Mouse (Mus musculus): Measurements from ENCODE around the gene Gnl2. TPM values are rescaled to one million over a fixed set of nuclear protein-coding genes. Genes with fewer than 3 reads are reported as not detected.

Gnl2 gene
- polyA plus RNA-seq (2017; shearing (Covaris generic)) = 10 to 100 TPM; 72.3 to 96.7 TPM

DNA sequence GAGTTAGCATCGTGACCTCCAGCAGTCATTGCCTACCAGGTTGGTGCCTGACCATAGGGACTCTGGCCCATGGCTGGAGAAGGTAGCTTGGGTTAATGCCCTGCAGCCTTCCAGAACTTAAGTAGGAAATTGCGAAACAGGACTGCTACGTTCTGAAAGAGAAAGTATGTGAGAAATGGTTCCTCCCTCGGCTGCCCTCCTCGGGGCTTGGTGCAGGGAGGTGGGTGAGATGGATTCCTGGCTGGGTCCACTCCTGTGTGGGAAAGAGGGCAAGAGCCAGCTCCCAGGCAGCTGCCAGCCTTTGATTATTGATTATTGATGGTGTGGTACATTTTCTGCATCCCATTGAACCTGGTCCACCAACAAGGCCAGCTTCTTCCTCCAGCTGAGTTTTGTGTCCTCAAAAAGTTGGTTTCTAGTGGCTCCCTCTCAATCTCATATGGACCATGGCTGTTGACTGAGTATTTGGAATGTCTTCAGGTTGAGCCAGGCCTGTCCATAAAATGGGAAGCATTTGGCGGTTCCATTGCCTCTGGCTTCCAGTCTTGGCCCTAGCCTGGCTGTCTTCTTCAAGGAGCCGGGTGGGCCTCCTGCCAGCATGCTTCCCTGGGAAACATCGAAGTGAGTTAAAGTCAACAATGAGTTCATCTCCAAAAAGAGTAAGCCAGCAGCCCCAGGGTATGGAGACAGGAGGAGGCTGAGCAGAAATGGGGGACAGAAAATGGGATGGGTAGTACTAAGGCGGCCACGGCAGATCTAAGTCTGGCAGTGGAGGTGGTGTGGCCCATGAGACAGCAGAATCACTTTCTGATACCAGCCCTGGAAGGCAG, at the start of gene Gnl2:
Gene Gnl2, plus strand, starts transcription at position 780 of the 830 bp plus-strand sequence.
- no peak for ATAC-seq

DNA sequence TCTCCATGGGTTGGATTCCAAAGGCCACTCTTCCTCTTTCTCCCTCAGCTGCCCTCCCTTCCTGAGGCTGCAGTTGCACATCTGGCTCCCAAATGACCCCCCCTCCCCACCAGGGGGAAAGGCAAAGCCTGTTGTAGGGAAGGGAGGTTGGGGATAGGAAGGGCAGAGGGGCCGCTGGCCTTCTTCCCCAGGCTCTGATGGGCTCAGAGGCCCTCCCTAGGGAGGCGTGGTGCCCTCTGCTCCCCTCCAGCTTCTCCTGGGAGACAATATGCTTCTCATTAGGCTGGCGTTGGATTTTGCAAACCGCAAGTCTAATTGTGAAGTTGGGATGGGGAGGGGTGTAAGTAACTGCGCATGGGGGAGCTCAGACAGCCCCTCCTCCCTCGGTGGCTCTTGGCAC, 47.7 kb upstream of the Gnl2 start:
- ATAC-seq = no peak

DNA sequence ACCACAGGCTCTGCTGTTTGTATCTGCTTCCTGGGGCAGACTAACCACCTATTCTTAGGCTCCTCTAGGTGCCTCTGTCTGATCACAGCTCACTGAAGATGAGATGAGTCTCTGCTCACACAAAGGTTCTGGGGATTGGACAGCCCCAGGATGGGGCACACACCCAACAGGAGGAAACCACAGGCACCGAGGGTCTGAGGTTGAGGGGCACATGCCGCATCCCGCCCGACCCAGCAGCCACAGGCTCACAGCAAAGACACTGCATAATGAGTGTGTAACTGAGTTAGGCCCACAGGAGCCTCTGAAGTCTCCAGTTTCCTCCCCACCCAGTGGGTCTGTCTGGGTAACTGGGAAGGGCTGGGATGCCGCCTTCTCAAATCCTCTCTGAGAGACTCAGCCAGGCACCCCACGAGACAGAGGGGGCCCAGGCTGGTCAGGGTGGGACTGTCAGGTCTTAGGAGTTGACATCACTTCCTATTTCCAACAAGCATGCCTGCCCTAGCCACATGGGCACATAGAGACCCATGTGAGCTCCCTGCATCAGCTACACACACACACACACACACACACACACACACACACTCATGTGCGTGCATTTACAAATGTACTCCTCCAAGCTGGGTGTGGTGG, 47.1 kb upstream of the Gnl2 start:
- ATAC-seq = no peak

DNA sequence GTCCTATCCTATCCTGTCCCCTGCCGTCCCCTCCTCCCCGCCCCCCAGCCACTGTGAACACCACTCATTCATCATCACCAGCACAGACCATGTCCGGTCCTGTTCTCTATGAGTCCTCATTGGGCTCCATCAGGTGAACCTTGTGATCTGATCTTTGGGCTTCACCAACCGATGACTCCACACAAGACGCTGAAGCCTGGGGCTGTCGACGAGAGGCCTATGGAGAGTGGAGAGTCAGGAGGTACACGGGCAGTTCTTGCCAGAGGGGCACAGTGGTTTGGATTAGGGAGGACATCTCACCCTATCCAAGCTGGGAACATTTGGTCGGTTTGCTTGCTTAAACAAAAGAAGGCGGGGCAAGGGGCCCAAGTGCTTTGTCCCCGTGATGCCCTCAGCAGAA, 46.2 kb upstream of the Gnl2 start:
- ATAC-seq = no peak

DNA sequence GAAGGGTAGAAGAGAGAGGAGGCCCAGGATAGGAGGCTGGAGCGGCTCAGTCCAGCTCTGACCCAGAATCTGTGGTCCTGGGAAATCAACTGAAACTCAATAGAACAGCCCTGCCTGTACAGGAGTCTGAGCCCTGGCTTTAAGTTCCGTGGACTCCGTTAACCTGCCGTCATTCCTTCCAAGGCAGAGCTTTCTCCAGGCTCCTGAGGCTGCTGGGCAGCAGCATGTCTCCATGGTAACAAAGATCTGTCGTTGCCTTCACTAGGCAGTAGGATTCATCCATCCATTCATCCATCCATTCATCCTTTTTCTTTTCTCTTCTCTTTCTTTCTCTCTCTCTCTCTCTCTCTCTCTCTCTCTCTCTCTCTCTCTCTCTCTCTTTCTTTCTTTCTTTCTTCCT, 45.7 kb upstream of the Gnl2 start:
- ATAC-seq = no peak

DNA sequence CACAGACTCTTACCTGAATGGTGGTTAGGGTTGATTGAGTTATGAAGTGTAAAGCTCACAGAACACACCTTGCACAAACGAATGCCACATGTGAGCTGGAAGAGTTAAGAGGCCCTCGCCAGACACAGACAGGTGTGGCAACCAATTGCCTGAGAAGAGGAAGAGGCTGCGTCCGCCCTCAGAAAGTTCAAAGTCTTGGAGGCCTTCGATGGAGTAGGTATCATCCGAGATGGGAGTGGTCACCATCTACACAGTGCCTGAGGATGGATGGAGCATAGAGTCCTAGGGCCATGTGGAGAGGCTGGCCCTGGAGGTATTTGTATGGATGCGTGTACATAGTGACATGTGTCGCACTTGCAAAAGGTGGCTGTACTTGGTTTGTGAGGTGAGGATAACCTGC, 45.3 kb upstream of the Gnl2 start:
- ATAC-seq = no peak

DNA sequence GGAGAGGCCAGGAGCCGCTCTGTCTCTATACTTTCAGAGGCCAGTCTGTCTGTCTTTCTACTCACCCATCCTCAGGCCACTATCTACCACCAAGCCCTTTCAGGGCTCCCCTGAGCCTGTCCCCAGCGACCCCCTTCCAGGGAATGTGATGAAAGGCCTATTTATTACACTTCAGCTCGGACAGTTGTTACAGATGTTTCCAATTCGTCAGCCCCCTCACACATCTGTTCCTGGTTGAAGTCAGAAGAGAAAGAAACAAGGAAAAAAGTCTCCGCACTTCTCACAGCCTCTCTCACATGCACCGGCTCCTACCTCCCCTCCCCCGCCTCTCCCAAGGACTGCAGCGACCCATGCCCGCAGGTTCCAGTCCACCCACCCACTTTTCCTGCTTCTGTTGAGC, 44.1 kb upstream of the Gnl2 start:
- ATAC-seq = no peak

DNA sequence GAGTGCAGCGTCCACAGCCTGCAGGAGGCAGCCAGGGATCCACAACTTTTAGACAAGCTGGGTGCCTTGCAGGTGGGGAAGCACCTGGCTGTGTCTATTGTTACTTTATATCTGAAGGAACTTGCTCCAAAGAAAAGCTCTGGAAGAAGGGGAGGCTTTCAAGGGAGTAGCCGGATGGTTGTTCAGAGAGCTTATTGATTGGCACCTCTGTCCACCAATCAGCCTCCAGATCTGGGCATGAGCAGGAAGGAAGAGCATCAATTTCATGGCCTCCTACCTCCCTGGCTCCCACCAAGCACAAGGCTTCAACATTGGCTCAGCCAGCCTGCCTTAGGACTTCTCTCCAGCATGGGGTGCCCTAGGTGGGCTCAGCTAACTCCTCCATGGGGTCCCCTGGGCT, 43.1 kb upstream of the Gnl2 start:
- ATAC-seq = no peak

DNA sequence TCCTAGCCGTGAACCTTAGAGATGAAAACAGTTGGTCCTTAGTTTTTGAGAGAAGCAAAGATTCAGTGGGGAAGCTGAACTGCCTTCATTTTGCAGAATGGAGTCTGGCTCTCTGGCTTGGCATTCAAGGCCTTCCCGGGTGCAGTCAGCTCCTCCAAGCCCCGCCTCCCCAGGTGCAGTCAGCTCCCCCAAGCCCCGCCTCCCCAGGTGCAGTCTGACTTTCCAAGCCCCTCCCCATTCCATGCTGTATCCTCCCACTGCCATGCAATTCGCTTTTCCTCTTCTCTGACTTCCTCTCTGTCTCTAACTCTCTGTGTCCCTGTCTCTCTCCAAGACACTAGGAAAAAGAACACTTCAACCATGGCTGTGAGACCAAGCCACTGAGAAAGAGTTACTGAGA, 38.2 kb upstream of the Gnl2 start:
- no peak for ATAC-seq

DNA sequence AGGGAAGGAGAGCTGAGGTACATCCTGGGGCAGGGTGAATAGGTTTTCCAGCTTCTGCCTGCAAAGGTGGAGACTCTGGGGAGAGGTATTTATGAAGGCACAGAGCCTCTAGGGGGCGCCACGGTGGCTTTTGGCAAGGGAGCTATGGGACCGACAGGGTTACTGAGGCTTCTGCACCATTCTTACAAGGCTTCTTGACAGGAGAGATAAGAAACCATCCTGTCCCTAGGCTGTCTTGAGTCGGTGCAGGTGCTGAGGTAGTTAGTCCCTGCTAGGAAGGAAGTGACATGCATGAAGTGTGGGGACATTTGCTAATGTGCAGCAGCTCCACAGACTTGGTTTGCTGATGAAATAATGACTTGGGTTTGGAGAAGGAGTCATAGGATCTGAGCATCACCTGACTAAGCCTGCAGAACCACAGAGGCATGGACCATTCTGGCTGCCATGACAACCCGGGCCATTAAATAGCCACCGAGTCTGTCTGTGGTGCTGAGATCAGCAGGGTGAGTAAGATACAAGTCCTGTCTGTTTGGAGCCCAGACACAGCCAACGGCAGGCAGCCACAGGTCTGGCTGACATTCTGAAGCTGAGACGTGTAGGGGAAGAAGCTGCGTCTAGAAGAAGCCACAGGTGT, 32.4 kb upstream of the Gnl2 start:
- ATAC-seq = no peak

DNA sequence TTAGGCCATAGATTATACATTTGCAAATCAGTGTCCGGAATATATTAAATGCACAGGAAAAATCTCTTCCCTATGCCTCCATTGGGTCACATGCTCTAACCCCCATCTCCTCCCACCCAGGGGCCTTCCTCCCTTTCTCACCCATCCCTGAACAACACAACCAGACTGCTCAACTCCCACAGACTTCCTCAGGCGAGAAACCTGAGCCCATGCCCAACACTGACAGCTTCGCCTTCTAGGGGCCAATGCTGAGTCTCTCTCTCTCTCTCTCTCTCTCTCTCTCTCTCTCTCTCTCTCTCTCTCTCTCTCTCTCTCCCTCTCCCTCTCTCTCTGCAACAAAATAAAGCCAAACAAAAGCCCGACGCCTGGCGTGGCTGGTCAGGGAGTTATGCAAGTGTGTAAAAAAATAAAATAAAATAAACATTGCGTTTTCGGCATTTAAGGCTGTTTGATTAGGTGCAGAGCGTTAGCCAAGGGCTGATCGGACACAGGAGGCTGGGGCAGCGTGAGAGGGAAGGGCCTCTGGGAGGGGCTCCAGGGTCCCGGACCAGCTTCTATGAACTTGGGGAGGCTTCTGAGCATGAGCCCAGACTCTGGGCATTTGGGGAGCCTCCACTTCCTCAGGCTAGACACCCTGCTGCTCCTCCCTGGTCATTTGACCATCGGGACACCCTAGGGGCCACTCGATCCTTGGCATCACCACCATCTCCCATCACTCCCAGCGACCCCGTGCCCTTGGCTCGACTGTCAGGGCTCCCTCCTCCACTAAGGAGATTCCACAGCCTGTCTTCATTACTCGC, 31.3 kb upstream of the Gnl2 start:
- ATAC-seq = no peak

DNA sequence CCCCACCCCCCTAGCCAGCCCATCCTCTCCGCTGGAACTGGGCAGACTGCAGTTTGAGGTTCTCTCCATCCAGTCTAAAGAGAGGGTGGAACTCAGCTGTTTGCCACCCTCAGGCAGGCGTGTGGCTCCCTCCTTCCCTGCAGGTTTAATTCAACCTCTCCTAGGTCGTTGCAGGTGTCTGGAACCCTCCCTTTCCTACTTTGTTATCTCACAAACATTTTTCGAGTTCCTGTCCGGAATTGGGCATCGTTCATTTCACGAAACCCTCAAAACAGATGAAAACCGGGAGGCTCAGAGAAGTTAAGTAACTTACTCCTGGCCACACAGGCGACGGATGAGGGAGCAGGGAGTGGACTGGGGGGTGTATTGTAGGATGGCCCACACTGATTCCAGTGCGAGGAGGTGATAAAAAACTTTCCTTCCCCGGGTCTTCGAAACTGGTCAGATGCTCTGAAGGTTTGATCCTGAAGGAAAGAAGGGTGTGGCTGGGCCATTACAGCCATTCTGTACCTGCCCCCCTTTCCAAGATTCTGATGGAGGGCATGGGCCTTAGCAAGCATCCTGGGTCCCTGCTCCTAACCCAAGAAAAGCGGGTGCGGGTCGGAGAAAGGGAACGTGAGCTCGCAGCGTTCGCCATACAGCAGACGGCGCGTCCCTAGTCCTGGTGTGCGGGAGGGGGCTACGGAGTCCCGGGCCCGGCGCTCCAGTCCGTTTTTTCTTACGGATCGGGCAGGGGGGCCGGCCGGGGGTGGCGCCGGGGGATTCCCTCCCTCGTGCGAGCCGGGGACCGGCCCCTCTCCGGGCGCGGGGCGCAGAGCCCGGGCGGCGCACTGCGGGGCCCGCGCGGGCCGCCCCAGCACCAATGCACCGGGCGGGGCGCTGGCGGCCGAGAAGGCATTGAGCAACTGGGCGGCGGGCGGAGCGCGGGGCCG, 30.4 kb upstream of the Gnl2 start, which contains the start of gene Rspo1:
Gene Rspo1, plus strand, starts transcription at position 760 of the 932 bp plus-strand sequence.
- no peak for ATAC-seq

DNA sequence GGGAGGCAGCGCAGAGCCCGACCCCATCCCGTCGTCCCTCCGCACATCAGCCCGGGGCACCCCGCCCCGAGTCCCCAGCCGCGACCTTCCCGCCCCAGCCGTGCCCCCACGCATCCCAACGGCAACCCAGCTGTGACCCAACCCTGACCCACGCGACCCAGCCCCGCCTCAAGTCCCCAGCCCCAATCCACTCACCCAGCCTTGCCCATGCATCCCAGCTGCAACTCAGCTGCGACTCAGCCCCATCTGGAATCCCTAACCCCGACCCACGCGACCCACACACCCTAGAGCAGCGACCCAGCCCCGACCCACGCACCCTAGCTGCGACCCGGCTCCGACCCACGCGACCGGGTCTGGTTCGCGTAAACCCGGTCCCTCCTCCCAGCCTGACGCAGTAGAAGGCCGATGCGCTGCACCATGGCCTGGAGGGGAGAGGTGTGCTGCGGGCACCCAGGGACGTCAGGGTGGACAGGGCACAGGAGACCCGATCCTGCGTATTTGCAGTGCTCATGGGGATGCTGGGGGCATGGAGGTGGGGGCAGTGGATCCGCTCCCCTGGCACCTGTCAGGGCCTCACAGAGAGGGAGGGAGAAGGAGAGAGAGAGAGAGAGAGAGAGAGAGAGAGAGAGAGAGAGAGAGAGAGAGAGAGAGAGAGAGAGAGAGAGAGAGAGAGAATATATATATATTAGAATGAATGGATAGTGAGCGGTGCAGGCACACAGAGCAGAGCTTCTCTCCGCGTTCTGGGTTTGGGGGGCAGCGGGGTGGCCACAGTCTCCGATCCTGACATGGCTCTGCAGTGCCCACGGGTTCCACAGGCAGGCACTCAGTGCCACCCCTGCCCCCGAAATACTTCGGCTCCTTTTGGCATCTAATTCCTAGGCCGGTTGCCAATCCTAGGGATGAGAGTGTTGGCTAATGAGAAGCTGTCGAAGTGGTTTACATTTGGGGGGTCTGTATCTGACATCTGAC, 29.4 kb upstream of the Gnl2 start:
- no peak for ATAC-seq

DNA sequence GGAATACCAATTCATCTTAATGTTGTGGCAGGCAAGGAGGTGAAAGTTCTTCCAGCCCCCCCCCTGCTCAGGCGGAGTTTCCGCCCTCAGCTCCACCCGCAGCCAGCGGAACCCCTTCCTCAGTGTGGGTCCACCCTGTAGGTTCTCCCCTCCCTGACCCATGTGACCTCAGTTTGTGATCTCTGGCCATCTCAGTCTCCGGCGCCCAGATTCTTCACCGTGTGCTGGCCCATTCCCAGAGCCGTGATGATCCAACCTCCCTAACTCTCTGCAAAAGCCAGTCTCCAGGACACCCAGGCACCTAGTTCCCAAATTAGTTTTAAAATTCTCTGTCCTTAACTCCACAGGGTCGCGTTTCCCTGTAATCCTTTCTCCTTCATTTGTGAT, 28.7 kb upstream of the Gnl2 start:
- ATAC-seq = no peak

DNA sequence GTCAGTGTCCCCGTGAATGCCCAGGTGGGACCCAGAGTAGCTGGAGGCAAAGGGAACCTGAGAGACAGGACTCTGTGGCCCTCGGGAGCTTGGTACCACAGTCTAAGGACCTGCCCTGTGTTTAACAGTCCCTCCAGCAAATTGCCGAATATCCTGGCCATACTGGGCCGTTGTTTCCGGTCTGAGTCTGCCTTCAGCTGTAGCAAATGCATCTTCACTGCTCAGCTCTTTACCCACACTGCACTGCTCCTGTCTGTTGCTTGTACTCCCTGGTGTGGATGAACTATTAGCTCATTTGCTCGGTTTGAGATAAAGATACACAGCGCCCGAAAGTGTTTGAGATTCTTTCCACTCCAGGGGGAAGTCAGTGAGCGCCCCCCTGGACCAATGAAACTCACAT, 28.0 kb upstream of the Gnl2 start:
- ATAC-seq = no peak

DNA sequence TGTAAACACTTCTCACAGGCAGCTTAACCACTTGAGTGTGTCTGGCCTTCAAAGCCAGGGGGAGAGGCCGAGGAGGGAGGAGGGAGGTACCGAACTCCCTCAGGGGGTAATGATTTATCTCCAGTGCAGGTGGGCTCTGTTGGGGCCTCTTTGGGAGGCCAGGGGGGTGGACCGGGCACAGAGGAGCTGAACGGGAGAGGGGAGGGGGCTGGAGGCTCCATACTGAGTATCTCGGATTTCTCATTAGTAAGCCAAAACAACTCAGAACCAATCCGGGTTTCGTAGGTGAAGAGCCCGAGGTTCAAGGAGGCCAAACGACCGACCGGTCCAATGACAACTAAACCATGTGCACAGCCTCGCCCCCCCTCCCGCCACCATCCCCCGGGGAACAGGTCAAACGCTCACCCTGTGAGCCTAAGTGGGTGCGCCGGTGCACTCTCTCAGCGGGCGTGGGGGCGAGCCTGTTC, 26.6 kb upstream of the Gnl2 start:
- no peak for ATAC-seq

DNA sequence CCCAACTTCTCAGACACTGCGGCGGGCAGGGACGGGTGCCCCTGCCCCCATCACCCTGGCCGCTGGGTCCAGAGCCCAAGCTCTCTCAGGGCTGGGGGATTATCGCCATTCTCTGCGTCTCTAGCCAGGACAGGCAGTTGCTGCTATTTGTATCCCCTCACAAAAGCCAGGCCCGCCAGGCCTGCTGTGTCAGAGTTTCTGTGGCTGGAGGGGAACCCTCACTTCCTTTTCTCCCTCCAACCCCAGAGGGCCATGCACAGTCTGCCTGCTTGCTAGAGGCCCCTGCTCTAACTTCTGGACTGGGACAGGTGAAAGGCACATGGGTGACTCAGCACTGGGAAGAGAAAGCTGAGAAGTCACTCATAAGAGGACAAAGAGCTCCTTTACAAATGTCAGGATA, 26.1 kb upstream of the Gnl2 start:
- no peak for ATAC-seq

DNA sequence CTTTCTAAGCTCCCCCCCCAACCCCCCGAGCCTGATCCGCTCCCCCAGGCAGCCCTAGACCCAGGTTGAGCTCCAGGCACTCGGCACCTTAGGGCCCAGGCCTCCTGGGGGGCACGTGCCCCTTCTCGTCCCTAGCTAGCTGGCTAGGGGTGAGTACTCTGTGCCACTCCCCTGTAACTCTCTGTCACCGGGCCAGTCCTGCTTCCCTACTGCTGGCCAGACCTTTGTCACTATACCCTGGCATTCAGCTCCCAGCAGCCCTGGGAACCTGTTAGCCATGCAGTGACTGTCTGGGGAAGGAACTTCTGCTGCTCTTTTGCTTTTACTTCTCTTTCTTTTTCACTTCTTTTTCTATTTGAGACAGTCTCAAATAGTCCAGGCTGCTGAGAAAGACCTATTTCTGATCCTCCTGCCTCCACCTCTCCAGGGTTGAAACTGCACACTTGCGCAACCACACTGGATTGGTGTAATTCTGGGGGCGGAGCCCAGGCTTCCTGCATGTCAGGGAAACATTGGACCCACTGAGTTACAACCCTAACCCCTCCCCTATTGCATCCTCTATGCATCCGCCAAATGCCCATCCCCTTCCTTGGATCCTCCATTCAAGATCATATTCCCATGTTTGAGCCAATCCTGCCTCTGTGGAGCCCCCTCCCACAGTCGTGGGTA, 18.8 kb upstream of the Gnl2 start:
- ATAC-seq = no peak

DNA sequence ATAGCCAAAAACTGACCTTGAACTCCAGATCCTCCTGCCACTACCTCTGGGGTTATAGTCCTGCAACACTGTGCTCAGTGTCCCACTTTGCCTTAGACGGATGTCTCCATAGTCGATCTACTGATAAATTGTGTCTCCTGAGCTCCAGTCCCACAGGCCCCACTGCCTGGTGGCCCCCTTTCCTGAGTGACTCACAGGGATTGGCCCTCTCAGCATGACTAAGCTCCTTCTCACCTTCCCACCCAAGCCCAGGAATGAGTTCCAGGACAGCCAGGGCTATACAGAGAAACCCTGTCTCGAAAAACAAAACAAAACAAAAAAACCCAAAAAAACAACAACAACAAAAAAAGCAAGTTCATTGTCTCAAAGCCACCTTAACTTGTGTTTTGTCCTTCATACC, 16.8 kb upstream of the Gnl2 start:
- no peak for ATAC-seq

DNA sequence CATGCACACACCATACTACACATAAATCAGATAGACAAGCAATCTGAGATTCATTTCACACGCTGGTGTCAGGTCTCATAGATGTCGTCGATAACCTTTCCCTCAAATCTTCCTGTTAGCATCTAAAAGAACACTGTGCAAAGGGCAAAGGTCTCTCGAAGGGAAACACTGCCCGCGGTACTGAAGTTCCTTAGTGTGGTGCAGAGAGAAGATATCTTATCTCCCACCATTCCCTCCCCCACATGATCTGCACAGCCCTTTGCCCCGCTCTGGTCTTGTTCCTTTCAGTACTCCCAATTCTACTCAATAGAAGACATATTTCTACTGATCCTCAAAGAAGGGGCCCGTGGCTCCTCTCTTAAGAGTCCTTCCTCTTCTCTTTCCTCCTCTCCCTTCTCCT, 13.4 kb upstream of the Gnl2 start:
- no peak for ATAC-seq
